Mouse (Mus musculus) skeletal muscle tissue, adult 2 months (tissue): Measurements from ENCODE around the gene Jmjd4.

ENCODE experiments used
- DNase-seq: peaks from one replicate; pipeline ENCODE4 v3.0.0-alpha.2; 2012; ENCODE audit warnings: low read depth, low spot score

The Jmjd4 gene

DNA sequence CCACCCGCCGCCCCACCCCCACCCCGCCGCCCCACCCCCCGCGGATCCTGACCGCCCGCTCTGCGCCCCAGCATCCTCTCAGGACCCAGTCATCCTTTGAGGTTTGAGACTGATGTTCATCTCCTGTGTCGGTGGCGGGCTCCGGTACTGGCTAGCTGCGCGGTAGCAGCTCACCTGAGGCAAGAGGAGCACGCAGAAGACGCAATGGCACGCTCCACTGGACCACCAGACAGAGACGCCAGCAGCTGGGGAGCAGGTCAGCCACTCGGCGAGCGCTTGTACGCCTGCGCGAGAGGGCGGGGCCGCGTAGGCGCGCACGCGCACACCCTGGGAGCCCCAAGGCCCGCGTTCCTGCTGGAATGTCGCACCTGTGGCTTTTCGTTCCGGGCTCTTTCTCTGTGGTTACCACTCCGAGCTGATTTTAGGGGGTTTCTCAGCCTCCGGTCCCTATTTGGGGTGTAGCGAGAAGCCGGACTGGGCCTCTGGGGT is at the start of gene Jmjd4:
Jmjd4 (plus strand) TSS at position 305 of the 489 bp plus-strand sequence.
- DNase-seq: peak; percentile 81

DNA sequence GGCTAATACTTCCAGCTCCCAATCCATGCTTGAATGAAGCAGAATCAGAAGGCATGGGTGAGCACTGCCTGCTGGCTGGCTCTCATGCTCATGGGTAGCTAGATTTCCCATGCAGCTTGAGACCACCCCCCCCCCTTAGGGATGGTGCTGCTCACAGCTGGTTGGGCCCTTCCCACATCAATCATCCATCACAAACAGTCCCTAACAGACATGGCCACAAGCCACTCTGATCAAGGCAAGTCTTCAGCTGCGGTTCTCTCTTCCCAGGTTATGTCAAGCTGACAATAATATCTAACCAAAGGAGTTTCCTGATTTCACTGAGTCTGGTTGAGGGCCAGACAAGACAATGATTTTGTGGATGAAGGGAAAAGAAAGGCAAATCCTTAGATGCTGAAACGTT is 49.0 kb upstream of the Jmjd4 start:
- DNase-seq: no peak

DNA sequence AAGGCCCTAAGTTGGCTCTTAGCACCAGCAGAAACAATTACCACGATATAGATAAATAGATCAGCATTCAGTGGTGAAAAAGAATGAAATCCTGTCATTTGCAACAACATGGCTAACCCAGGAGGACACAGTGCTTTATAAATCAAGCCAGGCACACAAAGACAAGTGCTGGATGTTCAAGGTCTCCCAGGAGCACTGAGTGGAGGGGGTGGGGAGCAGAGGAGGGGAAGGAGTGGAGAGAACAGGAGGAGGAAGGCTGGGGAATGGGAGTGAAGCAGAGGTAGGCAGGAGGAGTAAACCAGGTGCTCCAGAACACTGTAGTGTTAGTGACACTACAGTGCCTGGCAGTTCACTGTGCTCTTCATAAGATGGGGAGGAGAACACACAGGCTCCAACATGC is 44.1 kb upstream of the Jmjd4 start:
- DNase-seq: no peak

DNA sequence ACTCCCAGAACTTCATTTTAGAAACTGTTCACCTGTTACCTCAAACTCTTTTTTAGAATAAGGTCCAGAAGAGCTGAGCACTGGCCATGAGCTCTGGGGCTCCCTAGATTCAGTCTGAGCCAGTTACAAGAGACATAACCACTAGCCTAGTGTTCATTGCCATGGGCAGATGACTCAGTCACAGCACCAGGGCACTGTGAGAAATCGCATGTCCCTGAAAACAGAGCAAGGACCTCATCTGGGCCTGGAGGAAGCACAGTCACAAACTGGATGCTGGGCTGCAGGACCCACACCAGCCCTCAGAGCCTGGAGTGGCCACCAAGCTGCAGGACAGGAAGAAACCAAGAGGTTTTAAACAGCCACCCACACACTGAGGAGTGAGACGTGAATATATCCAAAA is 39.0 kb upstream of the Jmjd4 start:
- no peak for DNase-seq

DNA sequence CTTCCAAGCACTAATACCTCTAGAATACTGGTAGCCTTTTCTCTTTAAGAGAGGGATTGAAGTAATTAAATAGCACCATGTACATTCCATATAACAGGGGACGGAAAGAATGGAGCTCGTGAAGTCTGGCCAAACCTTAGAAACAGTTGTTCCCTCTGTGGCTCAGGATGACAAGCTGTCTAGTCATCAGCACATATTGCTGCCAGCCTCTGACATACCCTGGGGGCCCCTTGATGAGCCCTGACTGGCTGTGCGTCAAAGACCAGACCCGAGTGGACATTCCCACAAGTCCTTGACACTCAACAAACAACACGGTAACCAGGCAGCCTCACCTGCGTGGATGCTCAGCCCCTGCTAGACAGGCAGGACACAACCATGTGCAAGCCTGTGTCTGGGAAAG is 37.8 kb upstream of the Jmjd4 start:
- DNase-seq: no peak

DNA sequence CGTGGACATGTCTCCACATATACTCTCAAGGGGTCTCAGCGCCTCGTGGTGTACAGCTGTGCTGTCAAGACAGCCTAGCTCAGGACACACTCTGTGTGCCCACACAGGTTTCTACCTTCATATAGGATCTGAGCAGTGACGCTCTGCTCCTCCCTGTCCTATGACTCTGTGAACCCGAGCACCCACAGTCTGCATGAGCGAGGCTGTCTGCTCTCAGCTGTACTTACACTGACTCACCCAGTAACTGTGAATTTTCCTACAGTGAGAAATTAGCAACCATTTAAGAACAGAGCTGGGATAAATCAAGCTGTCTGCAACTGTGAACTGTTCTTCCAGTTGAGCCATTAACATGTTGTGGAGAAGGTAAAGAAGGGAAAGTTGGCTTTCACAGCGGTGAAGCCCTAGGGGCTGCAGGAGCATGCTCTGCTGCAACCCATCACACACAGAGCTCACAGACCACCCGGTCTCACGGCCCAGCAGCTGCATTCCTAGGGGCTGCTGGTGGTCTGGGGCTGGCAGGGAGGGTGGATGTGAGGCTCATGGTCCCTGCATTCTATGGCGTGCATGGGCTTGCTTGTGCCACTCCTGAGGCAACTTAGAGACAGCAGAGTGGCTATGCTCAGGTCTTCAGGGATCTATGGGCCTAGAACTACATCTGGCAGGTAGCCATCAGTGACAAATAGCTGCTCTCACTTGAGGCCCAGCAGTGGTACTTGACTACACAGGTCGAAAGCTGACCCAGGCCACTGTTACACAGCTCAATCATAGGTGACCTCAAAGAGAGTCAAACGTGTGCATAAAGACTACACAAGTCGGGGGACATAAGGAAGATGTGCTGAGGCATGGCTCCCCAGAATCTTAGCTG is 36.6 kb upstream of the Jmjd4 start:
- no peak for DNase-seq

DNA sequence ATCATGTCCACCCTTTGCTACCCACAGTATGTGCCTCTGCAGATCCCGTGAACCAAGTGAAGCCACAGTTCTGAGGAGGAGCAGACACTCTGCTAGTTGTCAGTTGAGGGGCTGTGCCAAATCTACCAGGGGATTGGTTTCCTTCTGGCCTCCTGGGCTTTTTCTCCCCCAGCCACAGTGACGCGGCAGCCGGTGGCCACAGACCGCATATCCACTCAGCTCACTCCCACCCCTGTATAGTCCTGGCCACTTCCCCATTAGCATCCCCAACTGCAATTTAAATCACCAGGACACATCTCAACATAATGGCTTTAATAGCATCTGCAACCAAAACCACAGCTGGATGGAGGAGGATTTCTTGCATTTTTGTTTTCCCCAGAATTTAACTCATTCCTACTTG is 31.1 kb upstream of the Jmjd4 start:
- no peak for DNase-seq

DNA sequence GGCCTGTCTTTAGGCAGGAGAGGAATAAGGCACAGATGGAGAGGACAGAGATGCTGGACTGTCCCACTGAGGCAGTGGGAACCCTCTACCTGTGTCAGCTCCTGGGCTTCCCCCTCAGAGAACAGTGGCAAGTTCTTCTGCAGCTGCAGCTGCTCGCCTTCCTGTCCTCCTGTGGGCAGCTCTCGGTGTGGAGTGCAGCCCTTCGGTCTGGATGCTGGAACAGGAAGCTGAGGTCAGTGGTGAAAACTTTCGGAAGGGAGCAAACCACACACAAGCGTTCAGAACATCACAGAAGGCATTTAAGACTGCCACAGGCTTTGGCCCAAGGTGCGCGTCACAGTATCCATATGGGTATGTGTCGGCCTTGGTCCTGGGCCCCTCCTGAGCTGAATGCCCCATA is 28.4 kb upstream of the Jmjd4 start:
- no peak for DNase-seq

DNA sequence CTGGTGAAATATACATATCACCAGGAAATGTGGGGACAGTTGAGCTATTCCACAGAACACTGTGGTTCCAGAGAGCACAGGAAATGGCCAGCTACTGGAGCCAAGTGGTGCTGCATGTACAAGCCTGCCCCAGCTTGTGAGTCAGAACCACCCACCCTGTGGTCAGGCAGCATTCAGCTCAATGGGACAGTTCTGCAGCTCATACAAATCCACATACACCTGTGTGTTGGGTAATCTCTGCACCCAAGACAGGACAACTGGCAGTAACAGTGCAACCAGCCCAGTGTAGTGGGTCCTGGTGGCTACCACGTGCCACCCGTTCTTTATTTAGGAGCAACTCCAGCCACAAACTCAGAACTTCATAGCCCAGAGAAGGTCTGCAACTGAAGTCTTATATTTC is 27.9 kb upstream of the Jmjd4 start:
- DNase-seq: no peak

DNA sequence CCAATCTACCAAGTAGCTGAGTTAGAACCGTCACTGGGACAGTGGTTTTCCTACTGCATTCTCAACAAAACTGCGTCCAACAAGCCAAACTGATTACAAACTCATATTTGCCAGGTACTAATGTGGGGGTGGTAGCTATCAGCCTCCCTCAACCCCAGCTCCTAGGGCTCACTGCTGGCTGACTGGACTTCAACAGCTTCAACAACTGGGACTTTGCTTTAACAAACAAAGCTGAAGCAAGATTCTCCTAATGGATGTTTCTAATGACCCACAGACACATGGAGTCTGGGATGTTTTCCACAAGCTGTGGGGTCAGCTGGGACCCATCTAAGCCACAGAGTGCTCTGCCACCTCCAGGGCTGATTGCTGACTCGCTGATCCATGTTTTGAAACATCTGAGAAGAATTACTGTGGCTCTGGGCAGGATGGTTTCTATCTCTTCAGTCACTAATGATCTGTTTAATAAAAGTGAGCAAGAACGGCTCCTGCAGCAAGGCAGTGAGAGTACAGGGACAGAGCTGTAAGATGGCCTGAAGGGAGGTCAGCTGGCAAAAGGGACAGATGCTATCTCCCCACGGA is 26.7 kb upstream of the Jmjd4 start:
- no peak for DNase-seq

DNA sequence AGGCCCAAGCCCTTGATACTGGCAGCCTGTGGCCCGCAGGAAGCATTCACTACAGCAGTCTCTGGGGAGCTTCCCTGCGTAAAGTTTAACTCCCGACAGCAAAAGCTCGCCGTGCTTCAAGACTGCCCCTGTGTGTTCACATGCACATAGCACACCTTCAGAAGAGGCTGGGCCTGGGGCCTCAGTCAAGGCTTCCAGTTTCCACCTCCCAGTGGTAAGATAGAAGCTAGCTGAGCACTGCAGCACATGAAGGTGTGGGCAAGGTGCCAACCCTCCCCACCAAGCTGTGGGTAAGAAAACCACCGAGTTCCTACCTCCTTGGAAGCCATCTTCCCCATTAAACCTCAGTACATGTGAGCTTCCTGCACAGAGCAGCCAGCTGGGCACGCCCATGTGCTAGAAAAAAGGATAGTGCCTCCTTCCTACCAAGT is 24.2 kb upstream of the Jmjd4 start:
- DNase-seq: peak; percentile 20

DNA sequence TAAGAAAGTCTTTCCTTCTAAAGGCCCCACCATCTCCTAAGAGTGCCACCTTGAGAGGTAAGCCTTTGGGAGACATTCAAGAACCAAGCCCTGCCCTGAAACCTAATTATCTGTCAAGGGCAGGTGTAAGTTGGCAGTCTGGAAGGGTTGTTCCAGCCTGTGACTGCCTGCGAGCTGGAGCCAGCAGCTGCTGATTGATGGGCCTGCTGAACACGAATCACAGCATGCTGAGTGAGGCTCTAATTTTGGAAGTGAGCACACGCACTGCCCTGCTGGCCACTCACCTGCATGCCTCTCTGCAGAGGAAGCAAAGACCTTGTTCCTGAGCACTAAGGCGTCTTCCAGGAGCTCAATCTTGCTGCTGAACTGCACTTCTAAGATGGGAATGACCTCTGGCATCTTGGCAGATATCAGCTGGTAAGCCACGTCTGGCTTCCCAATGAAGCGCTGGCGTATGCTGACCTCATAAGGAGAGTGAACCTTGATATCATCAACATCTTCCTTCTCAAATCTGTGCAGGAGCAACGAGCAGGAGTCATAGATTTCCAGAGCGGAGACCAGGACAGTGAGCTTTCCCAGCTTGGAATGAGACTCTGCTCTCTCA is 21.7 kb upstream of the Jmjd4 start:
- DNase-seq: peak; percentile 76

DNA sequence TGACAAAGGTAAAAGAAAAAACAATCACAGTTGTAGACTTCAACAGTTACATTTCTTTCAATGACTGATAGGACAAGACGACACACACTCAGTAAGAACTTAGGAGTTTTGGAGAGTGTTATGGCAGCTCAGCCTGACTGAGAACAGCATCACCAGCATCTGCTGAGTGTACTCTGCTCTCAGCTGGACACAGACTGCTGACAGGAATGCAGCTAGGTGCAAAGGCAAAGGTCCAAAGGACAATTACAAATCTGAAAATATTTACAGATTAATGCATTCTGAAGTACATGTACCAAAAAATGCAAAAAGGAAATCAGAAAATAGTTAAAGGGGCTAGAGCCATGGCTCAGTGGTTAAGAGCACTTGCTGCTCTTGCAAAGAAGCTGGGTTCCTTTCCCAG is 19.9 kb upstream of the Jmjd4 start:
- no peak for DNase-seq

DNA sequence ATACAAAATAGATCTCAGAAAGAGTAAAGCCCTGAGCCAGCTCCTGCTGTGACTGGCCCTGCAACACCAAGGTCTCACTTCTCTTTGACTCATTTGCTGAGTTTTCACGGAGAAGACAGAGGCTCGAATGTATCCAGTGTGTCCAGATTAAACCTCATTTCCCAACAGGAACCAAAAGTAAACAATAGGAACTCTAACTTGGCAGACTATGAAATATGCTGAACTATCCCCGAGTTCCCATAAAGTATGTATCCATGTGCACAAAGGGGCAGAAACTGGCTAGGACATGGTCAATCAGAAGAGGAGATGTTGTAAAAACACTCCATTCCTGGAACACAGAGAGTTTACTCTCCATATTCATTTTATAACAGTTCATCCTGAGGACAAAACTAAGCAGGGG is 17.6 kb upstream of the Jmjd4 start:
- DNase-seq: no peak

DNA sequence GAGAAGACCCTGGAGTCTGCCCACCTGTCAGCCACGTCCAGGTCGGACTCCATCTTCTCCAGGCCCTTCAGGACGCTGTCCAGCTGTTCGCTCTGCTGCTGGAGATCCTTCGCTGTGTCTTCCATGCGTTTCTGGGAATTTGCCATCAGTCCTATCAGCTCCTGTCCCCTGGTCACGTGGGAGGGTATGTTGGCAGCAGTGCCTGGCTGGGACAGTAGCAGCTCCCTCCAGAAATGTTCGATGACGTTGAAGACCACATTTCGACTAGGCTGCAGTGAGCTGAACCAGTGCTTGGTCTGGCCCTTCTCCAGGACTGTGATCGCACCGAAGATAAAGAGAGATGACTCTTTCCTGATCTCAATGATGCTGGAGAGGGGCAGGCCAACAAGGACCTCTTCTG is 11.9 kb upstream of the Jmjd4 start:
- DNase-seq: no peak

DNA sequence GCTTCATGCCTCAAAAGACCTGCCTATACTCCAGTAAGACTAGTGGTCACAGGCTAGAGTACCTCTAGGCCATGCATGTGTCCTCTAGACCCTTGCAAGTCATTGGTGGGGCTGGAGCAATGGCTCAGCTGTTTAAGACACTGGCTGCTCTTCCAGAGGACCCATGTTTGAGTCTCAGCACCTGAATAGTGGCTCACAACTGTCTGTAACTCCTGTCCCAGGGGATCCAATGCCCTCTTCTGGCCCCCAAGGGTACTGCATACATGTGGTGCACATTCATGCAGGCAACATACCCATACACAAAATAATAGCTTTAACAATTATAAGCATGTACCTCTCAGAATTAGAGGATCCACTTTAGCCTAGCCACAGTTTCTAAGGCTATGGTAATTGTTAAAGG is 6.7 kb upstream of the Jmjd4 start:
- no peak for DNase-seq

DNA sequence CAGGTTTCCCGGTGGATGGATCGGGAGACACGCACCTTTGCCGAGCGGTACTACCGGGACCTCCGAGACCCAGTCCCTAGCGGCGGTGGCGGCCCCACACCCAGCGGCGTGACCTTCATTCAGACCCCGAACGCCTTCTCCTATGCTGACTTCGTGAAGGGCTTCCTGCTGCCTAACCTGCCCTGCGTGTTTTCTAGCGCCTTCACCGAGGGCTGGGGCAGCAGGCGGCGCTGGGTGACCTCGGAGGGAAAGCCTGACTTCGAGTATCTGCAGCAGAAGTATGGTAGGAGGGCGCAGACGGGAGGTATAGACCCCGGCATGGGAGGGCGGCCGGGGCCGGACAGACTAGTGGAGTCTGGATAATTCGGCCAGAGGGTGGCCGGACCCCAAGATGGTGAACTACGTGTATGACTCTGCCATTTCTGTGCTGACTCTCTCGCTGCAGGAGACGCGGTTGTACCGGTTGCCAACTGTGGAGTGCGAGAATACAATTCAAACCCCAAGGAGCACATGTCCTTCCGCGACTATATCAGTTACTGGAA is 456 bp downstream of the Jmjd4 start:
- DNase-seq: no peak

DNA sequence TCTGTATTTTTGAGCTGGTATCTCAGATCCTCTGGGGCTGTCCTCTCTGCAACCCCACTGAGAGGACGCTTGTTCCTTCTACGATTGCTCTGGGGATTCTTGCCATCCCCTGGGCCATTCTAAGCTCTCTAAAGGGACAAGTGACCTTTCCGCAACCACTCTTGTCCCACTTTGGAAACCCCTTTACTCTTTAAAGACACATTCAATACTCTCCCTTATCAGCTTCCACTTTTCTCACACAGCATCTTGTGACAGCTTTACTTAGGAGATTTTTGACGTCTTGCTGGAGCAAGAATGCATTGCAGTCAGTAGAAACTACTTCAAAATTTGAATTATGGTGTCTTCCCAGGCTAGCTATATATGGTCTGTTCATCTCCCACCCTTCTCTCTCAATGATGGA is 1.2 kb downstream of the Jmjd4 start, which contains the start of gene Snap47:
Snap47 (minus strand) TSS at position 101 of the 400 bp plus-strand sequence.
- DNase-seq: no peak

DNA sequence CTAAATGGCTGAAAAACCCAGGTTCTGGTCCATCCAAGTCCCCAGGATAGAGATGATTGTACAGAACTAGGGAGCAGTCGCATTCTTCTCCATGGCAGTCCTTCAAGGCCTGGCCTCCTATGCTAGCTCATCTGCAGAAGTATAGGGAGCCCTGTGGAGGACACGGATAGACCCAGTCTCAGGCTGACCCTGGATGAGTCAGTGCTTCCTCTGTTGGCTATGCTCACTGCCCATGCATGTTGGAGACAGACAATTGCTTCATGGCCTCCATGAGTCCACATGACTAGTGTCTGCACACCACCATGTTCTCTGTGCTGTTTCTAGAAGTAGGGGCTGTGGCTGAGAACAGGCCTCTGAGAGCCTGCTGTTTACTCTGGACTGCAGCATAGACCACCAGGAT is 6.5 kb downstream of the Jmjd4 start:
- no peak for DNase-seq

DNA sequence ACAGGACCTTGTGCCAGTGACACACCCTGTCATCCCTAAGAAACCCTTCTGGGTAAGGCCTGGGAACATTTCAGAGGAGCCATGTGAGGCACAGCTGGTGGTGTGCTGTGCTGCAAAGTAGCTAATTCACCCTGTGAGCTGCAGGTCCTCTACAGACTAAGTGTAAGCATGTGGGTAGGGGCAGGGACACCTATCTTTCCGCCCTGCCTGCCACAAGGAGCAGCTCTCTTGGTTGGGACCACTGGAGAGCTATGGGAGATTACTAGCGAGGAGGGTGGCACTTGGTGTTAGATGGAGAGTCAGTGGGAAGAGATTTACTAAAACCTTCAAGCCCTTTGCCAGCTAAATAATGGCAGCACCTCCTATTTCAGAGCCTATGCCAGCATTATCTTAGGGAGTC is 7.0 kb downstream of the Jmjd4 start:
- DNase-seq: no peak

DNA sequence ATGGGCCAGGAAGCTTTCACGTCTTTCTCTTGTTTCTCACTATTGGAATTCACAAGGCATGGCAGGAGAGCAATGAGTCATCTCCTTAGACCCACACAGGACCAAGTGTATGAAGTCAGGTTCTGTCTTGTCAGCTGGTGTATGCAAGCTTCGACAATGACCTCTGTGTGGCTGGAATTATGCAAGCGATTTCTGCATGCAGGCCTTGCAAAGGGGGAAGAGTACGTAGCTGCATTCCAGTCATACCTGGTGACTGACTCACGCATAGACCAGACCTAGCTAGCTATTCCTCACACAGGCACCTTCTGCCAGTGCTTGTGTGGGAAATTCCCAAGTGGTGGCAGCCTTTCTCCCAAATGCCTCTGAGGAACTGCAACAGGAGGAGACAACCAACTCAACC is 9.1 kb downstream of the Jmjd4 start:
- DNase-seq: peak; percentile 33

DNA sequence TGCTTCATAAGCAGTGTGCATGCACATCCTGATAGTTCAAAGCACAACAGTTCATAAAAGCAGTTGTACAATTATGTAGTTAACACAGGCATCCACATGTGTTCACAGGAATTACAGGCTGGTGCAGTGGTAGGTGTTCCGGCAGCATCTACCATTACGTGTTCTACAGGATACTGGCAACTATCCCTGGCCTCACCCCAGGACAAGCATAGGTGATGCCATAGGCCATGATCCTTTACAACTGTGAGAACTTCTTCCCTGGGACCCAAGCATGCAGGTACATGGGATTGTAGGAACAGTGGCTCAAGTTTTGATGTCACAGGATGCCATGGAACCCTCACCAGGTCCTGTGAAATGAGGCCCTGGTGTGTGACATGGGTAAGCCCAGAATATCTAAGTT is 10.6 kb downstream of the Jmjd4 start:
- no peak for DNase-seq
